Mouse (Mus musculus): ENCODE results near the gene Leprot.
A peak's percentile ranks its signal among the peaks of the same experiment; 100 is the strongest.

Gene Leprot

GRCm38 (mm10) chr4:101669161-101669560 is 21.6 kb downstream of the Leprot start:
- DNase-seq, result peak; percentile 86

- DNase-seq, result peak; percentile 80
These were observed 22.3 kb downstream of the Leprot start for GRCm38 (mm10) chr4:101669811-101670210.

- peak; percentile 64 for DNase-seq
These were observed 27.3 kb downstream of the Leprot start for GRCm38 (mm10) chr4:101674790-101675189.

DNA sequence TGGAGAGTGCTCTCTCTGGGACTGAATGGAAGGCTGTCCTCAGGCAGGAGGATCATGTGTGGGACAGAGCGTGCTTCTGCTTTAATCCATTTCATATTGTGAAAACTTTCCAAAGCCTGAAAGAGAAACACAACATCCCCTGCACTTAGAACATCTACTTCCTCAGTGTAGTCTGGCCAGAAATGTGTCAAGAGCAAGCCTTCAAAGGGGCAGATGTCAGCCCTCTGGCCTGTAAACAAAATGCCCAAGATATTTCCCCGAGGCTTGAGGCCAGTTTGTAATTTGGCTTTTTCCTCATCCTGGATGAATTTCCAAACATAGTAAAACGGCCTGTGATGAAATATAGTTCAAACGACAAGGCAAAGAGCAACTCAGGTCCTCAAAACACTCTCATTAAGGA is 28.2 kb downstream of the Leprot start:
- peak; percentile 97 for DNase-seq

DNA sequence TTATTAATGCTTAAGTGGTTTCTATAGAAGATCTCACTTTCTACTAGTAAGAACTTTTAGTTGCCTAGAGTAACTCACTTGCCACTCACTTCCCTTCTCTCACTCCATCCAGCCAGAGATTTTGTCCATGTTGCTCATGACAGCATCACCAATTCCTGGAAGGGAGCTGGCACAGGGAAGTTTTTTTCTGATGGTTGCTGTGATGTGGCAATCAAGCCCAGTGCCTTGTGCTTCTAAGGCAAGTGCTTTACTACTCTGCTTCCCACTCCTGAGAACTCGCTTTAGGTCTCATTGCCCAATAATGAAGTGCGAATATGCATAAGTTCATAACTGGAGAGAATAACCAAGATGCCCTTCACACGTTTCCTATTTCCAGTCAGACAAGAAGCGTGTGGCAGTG is 35.1 kb downstream of the Leprot start:
- DNase-seq, result peak; percentile 83

DNA sequence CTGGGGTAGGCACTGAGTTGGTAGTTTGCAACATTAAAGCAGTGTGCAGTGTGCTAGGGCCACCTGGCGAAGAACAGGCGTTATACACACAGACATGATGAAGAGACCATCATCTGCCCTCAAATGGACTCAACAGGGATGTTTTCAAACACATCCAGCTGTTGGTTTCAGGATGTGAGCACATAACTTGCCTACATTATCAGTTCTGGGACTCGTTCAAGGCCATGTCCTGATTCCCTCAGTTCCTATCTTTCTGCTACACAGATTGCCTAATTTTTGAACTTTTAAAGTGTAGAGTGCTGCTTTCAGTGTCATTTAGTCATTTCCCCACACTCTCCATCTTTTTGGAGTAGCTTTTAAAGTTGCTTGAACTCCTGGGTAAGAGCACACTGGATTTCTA is 35.6 kb downstream of the Leprot start:
- DNase-seq, result peak; percentile 95

DNA sequence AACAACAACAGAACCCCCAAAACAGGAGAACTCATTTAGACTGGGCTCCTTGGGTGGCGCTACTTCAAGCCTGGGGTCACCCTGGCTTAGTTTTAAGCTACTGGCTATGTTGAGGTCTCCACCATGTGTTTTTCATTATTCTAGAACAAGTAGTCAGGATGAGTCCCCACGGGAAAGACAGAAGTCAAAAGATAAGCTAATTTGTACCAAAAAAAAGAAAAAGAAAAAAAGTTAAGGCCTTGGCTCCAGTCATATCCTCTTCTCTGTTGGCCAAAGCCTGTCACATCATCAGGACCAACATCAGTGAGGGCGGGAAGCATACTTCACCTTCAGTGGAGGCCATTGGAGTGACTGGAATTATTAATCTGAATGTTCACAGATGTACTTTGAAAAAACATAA is 37.3 kb downstream of the Leprot start:
- peak; percentile 90 for DNase-seq

DNA sequence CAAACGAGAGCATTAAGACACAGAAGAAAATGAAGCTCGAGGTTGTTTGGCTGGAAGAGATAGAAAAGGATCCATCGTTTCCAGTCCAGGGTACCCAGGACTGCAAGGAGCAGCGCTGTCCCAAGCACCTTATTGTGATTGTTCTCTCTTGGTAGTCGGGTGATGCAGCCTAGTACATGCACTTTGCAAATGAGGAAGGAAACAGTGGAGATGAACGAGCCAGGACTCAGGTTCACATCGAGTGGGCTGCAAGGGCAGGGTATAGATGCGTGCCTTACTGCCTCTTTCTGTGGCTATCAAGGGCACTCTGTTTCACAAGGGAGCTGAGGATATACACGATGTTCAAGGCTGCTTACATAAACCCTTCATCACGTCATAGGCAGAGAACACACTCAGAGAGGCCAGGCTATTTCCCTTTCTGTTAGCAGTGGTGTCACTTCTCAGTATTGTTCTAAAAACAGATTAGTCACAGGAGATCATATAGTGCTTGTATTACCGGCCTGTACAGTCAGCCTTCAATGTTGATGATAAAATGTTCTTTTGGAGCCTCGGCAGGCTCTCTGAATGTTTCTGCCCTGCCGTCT is 38.8 kb downstream of the Leprot start:
- peak; percentile 60 for DNase-seq

DNA sequence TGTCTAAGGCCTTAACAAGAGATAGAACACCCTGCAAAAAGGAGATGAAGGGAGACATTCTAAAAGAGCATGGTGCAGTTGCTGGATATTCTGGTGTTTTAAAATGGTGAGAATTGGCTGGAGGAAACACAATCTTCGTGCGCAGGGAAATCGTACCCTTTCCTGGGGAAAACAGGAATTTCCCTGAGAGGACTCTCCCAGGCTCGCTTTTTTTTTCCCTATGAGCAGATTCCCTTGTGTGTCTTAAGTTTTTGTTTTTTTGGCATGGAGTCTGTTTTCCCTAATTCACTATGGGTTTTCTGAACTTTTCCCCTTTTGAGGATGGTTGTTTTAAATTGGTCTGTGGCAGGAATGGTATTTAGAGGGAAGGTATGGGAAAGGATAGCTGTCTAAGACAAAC is 41.7 kb downstream of the Leprot start:
- peak; percentile 56 for DNase-seq

DNA sequence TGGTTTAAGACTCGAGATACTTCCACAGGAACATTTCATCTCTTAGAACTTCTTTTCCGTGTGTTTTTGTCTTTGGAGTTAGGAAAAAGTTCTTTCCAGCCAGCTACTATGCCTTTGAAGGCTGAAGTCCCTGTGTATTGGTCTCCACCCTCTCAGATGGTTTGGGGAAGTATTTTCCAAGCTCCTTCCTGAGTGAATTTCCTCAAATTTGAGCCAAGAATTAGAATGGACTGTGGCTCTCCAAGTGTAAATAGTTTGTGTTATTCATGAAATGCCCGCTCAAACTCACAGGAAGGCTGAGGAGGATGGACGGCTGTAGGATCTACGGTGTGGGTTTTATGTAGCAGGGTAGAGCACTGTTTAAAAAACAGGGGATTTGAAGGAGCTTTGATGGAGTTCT is 42.1 kb downstream of the Leprot start:
- peak; percentile 91 for DNase-seq

DNA sequence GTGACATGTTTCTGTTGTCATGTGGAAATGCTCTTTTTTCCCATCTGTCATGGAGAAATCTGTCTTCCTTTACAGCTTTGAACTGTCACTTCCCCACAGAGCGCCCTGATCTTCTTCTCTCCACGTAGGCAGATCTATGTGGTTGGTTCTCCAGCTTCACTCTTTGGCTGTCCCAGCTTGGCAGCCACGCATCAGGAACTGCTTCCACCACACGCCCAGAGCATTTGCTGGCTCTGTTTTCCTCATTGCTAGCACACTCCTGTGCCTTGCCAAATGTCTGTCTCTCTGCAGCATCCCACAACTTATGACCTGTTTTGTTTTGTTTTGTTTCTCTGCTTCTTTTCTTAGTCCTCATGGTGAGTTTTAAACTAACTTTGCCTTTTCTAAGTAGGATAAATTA is 45.4 kb downstream of the Leprot start:
- DNase-seq, result peak; percentile 96

GRCm38 (mm10) chr4:101694529-101694928 is 47.0 kb downstream of the Leprot start:
- peak; percentile 81 for DNase-seq

DNA sequence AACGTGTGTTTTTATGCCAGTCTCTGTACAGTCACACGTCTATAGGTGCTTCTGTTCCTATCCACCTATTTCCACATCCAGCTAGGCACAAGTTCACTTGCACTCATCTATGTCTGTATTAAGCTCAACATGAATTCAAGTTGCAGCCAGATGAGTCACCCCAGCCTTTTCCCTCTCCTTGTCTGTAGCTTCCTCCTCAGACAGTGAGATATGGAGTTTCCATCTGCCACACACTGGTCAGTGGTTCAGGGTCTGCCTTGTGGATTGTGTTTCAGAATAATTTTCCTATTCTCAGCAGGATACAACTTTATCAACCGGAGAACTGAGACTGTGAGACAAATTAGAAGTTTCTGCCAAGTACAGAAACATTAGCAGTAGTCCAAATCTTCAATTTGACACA is 49.7 kb downstream of the Leprot start:
- DNase-seq, result peak; percentile 87

DNA sequence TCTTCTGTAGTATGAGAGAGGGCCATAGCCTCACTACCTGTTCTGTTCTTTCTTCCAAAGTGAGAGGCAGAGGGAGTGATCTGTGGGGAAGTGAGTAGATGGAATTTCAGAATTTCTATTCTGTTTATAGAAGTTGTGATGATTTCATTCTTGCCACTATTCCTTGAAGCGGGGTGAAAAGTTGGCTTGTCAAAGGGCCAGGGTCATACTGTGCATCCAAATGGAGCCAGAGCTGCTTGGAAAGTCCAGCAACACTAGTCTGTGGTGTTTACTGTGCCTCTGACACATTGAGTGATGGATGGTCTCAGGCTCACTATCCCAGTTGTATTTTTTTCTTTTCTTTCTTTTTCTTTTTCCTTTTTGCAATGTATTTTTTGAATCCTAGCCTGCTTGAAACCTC is 51.9 kb downstream of the Leprot start:
- peak; percentile 86 for DNase-seq

- DNase-seq, result peak; percentile 66
These were observed 53.5 kb downstream of the Leprot start for GRCm38 (mm10) chr4:101700892-101701640.

DNA sequence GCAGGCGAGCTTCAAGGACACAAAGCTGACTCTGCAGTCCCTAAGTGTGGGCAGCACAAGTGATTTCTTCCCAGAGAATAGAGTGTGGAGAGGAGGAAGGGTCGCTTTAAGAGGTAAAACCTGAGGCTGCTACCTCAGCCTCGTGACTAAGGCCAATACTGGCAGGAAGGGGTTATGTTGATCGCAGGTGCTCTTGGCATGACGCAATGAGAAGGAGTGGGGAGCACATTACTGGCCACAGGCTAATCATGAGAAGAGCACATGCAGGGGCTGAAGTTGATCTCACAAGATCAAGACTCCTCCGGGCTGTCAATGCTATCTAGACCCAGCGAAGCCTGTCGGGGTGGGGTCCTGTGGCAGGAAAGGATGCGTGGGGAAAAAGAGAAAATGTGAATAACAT is 57.8 kb downstream of the Leprot start:
- DNase-seq, result no peak

DNA sequence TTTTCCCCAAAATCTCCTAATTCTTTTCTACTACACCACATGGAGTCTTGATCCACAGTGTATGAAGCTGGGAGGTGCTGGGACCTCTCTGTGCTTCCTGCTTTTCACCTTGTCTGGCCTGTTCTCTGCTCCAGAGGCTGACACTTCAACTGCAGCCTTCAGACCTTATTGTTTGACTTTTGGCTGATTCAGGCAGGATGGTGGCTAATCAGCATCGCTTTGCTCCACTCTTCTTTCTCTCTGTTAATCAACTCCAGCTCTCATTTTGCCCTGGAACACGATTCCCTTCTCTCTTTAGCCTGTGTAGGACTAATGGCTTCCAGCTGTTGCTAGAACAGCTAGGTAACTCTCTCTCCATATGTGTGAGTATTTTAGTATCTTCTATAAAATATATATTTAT is 59.7 kb downstream of the Leprot start:
- DNase-seq, result no peak

DNA sequence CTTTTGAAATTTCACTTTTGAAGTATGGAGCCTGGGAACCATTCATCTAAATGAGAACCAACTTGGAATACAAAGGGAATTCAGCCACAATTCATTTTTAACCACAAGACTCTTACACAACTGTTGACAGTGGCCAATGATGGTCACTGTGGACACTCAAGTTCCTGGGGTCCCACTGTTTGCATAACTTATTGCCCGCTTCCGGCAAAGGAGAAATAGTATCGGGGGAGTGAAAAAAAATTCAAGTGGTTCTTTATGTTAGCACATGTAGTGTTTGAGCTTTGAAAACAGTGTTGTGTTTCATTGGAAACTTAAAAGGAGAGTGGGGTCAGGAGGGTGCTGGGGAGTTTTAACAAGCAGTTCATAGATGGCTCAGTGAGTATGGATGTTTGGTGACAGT is 60.4 kb downstream of the Leprot start:
- DNase-seq, result no peak
